Mouse (Mus musculus) ES-E14 (cell line): ENCODE measurements at regions not wholly inside any gene's neighbourhood (a gene's known extent, or its start where the extent isn't known, plus 50 kb on each side); places are given as distances from the start of the nearest gene placed in this dataset.

ENCODE experiments used
- DNase-seq: peaks from one replicate; pipeline ENCODE4 v3.0.0-alpha.2; 2013; ENCODE audit warnings: low read depth, low spot score
- H3K27ac ChIP-seq: 2 replicates; pipeline ENCODE4 v1.5.1; 2012; ENCODE audit warnings: low read depth, mild to moderate bottlenecking, low read length, moderate library complexity, mixed read lengths; ENCODE audit not compliant: poor library complexity, insufficient read depth, severe bottlenecking
- H3K36me3 ChIP-seq: 2 replicates; pipeline ENCODE4 v1.6.1; 2012; ENCODE audit warnings: mild to moderate bottlenecking, low read length, moderate library complexity, mixed read lengths; ENCODE audit not compliant: control insufficient read depth, poor library complexity, insufficient read depth, severe bottlenecking
- H3K4me1 ChIP-seq, 2 experiments: fragments of 150-350 bp in 1 of 2; sonication (generic) in 1 of 2; 2 replicates each; pipeline ENCODE4 v1.6.1; 2012; ENCODE audit warnings: low read length in 2 of 2, mild to moderate bottlenecking in 1 of 2, mixed read lengths in 1 of 2; ENCODE audit not compliant: control insufficient read depth in 2 of 2, insufficient read depth in 2 of 2, poor library complexity in 1 of 2
- H3K4me3 ChIP-seq, 2 experiments: fragments of 150-350 bp in 1 of 2; sonication (generic) in 1 of 2; 2 replicates each; pipeline ENCODE4 v1.5.1; 2012; ENCODE audit warnings: low read length in 2 of 2, low read depth in 1 of 2, mild to moderate bottlenecking in 1 of 2, mixed read lengths in 1 of 2; ENCODE audit not compliant: insufficient read depth in 1 of 2, poor library complexity in 1 of 2, severe bottlenecking in 1 of 2
- H3K9ac ChIP-seq: 2 replicates; pipeline ENCODE4 v1.6.1; 2012; ENCODE audit warnings: low read depth, mild to moderate bottlenecking, low read length, mixed read lengths; ENCODE audit not compliant: poor library complexity, insufficient read depth, severe bottlenecking
- H3K9me3 ChIP-seq: fragments of 150-350 bp; sonication (generic); 2 replicates; pipeline ENCODE4 v1.6.1; 2012; ENCODE audit warnings: low read depth, mild to moderate bottlenecking, low read length; ENCODE audit not compliant: control insufficient read depth, insufficient read depth
- CHD2 ChIP-seq: IDR thresholded peaks from 2 replicates; pipeline ENCODE4 v1.6.1; 2014; ENCODE audit warnings: mild to moderate bottlenecking, low read depth, low read length, inconsistent platforms
- HCFC1 ChIP-seq: IDR thresholded peaks from 2 replicates; pipeline ENCODE4 v1.6.1; 2012; ENCODE audit warnings: low read length, inconsistent platforms, borderline replicate concordance; ENCODE audit not compliant: insufficient read depth
- MAFK ChIP-seq: IDR thresholded peaks from 2 replicates; pipeline ENCODE4 v1.6.1; 2014; ENCODE audit warnings: mild to moderate bottlenecking, low read depth, low read length, inconsistent platforms; ENCODE audit not compliant: insufficient read depth
- ZC3H11A ChIP-seq: IDR thresholded peaks from 2 replicates; pipeline ENCODE4 v1.6.1; 2012; ENCODE audit warnings: low read depth, mild to moderate bottlenecking, inconsistent platforms, low read length, borderline replicate concordance
- ZNF384 ChIP-seq: IDR thresholded peaks from 2 replicates; pipeline ENCODE4 v1.6.1; 2012; ENCODE audit warnings: low read depth, low read length, inconsistent platforms
- in situ Hi-C, 2 experiments: fragments of 600-800 bp; cut with MboI; formaldehyde crosslinking; loops; one replicate each; pipeline ENCODE4 v1.15.1; 2025; ENCODE audit warnings: low sequenced_read_pairs in 2 of 2, inconsistent platforms in 1 of 2; ENCODE audit not compliant: unreplicated experiment in 2 of 2

DNA sequence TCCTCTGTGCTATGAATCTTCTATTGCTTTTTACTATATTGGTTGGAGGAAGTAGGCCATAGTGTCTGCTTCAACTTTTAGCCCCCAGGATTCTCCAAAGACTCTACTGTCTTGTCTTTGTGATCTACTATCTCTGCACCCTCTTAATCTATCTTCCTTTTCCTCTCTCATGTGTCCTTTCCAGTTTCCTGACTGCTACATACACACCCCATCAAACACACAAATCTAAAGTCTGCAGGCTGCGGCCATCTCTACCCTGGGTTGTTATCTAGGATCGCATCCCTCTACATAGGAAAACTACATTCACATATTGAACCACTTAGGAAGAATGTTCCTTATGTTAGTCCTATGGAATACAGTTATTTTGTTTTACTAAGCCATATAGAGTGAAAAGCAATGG lies 211.4 kb upstream of the Klf3 start:
- Histone ChIP-seq H3K36me3 (no peaks in the 10 kb centered on the region), H3K4me1 (peaks cover 4 to 9% of the 10 kb centered on the region in 2 experiments; a peak in 2 of 4 replicates), H3K27ac (no peak overlapping the region), H3K4me3 (no peak overlapping the region), H3K9ac (no peak overlapping the region), H3K9me3 (no peaks in the 10 kb centered on the region)
- no peak for DNase-seq
- in situ Hi-C loops: loop anchor here in 1 of 2 experiments (25.0 kb wide), 1 partner anchor 221 kb away; the partner anchor contains the start of gene Klf3
- TF ChIP-seq ZC3H11A (no peak), MAFK (no peak), HCFC1 (no peak), ZNF384 (no peak), CHD2 (no peak)

DNA sequence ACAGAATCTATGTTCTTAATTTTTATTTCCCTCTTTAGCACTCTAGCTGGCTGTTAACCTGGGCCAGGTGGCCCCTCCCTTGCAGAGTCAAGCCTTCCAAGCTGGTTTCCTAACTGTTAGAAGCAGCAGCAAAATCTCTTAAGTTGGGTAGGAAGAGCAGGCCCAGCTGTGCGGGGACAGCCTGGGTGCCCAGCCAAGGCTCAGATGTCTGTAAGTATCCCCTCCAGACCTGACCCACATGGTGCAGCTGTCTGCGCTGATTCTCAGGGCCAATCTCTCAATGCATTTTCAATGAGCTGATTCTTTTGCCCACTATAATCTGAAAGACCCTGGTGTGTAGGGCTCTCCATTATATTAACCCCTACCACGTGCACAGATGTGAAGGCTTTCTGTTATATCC lies 208.0 kb upstream of the Klf3 start:
- TF ChIP-seq ZNF384: no peak
- TF ChIP-seq MAFK: no peak
- no peak for TF ChIP-seq CHD2
- Histone ChIP-seq H3K9ac (no peak overlapping the region), H3K27ac (no peak overlapping the region), H3K4me1 (peaks cover 7 to 10% of the 10 kb centered on the region in 2 experiments; a peak in 3 of 4 replicates), H3K36me3 (no peaks in the 10 kb centered on the region), H3K4me3 (no peak overlapping the region), H3K9me3 (no peaks in the 10 kb centered on the region)
- in situ Hi-C loops: loop anchor here in 1 of 2 experiments (25.0 kb wide), 1 partner anchor 217 kb away; the partner anchor contains the start of gene Klf3
- DNase-seq: no peak

DNA sequence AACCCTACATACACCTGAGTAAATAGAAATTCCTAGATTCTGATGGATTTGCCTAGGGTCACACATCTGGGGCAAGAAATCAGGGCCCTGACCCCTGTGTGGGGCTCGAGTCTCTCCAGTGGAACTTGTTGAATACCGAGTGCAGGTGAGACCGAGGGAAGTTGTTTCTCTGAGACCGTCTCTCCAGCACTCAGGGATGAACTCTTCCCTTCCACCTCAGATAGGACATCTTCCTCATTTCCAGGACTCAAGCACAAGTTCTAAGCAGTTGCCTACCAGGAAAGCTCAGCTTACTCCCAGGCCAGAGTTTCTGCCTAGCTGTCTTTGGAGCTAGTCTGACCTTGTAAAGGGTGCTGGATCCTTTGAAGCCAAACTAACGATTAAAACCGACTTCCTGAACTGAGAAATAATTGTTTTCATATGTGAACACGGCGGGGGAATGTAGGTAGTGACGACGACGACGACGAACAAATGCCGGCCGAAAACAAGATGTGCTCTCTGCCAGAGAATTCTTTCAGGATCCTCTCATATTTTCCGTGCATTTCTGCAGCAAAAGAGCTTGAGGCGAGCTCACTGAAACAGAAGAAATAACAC lies 207.3 kb upstream of the Klf3 start:
- no peak for DNase-seq
- H3K4me1 ChIP-seq: peaks cover 7 to 12% of the 10 kb centered on the region in 2 experiments; a peak in 3 of 4 replicates
- no peaks in the 10 kb centered on the region for H3K9me3 ChIP-seq
- no peaks in the 10 kb centered on the region for H3K36me3 ChIP-seq
- no peak overlapping the region for H3K9ac ChIP-seq
- H3K4me3 ChIP-seq: no peak overlapping the region
- in situ Hi-C loops: loop anchor here in 1 of 2 experiments (25.0 kb wide), 1 partner anchor 216 kb away; the partner anchor contains the start of gene Klf3
- H3K27ac ChIP-seq: no peak overlapping the region
- TF ChIP-seq CHD2: no peak
- TF ChIP-seq HCFC1: no peak
- TF ChIP-seq ZNF384: no peak
- TF ChIP-seq ZC3H11A: no peak
- TF ChIP-seq MAFK: no peak

DNA sequence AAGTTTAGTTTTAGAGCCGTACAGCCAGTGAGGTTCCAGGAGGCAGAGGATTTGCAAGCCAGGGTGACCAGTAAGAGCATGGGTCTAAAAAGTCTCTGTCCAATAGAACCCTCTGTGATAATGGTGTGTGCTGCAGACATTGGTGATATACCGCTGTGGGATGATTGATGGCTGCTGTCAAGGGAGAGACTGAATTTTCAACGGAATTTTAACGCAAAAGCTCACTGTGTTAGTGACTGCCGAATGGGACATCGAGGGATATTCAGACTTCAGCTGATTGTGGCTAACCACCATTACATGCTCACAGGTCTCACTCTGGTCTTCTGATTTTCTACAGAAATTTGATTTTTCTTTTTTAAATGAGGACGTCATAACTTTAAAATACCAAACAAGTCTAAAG lies 206.2 kb upstream of the Klf3 start:
- Histone ChIP-seq H3K27ac (no peak overlapping the region), H3K9ac (no peak overlapping the region), H3K9me3 (no peaks in the 10 kb centered on the region), H3K4me3 (no peak overlapping the region), H3K4me1 (peaks cover 7 to 16% of the 10 kb centered on the region in 2 experiments; a peak in 3 of 4 replicates), H3K36me3 (no peaks in the 10 kb centered on the region)
- no peak for TF ChIP-seq MAFK
- TF ChIP-seq CHD2: no peak
- no peak for TF ChIP-seq ZNF384
- no peak for TF ChIP-seq HCFC1
- no peak for TF ChIP-seq ZC3H11A
- no peak for DNase-seq
- in situ Hi-C loops: loop anchor here in 1 of 2 experiments (25.0 kb wide), 1 partner anchor 215 kb away; the partner anchor contains the start of gene Klf3

DNA sequence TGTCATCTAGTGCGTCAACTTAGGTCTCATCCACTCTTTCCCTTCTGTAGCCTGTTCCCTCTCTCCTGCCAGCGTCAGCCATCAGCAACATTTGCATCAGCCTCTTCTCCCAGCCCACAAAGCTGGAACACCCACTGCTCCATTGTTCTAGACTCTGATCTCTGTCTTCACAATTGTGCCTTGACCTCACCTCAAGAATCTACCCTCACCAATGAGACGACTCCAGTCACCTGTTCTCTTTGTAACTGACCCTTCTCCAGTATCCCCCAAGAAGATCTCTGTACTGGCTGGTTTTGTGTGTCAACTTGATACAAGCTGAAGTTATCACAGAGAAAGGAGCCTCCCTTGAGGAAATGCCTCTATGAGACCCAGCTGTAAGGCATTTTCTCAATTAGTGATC lies 205.7 kb upstream of the Klf3 start:
- Histone ChIP-seq H3K9ac (no peak overlapping the region), H3K4me1 (peaks cover 7 to 16% of the 10 kb centered on the region in 2 experiments; a peak in 3 of 4 replicates), H3K27ac (0 out of 2 replicates have a peak overlapping the region, but pooled peaks have one; percentile 33), H3K9me3 (no peaks in the 10 kb centered on the region), H3K4me3 (no peak overlapping the region), H3K36me3 (no peaks in the 10 kb centered on the region)
- TF ChIP-seq ZC3H11A (no peak), MAFK (no peak), HCFC1 (no peak), ZNF384 (no peak), CHD2 (no peak)
- DNase-seq: peak; percentile 58
- in situ Hi-C loops: loop anchor here in 1 of 2 experiments (25.0 kb wide), 1 partner anchor 215 kb away; the partner anchor contains the start of gene Klf3
